Mouse (Mus musculus): ENCODE measurements around the gene Slmap.
"Not testable (repeated sequence)": the region's sequence is repeated elsewhere in the genome, so short reads cannot be mapped to it uniquely, and the experiment has no call there.

The Slmap gene

GRCm38 (mm10) chr14:26534757-26535479 lies at the start of gene Slmap:
Gene Slmap (minus strand): TSS chr14:26534931.
- in situ Hi-C loops (cut with MboI; ENCODE audit: unreplicated experiment in 2 of 2): loop anchor here (5.0 kb wide), 2 partner anchors 42 to 102 kb away; partner anchors contain the start of gene Arf4 (in 1 of the 2)

GRCm38 (mm10) chr14:26583645-26584044 lies 48.9 kb upstream of the Slmap start:
- in situ Hi-C loops (cut with MboI; ENCODE audit: unreplicated experiment in 2 of 2): loop anchor here in 1 of 2 experiments (5.0 kb wide), 1 partner anchor 44 kb away; no protein-coding TSS in a partner anchor

- in situ Hi-C loops (cut with MboI; ENCODE audit: unreplicated experiment in 2 of 2): loop anchor here (5.0 kb wide), 3 partner anchors 42 to 48 kb away; partner anchors contain the start of gene Slmap (in 1 of the 2)
These were observed 44.9 kb upstream of the Slmap start for GRCm38 (mm10) chr14:26579346-26580343.

GRCm38 (mm10) chr14:26578791-26579191 lies 44.1 kb upstream of the Slmap start:
- in situ Hi-C loops (cut with MboI; ENCODE audit: unreplicated experiment in 2 of 2): loop anchor here (5.0 kb wide), 2 partner anchors 41 to 46 kb away; partner anchors contain the start of gene Slmap (in 1 of the 2)

GRCm38 (mm10) chr14:26576255-26576780 lies 41.6 kb upstream of the Slmap start:
- in situ Hi-C loops (cut with MboI; ENCODE audit: unreplicated experiment in 2 of 2): loop anchor here (5.0 kb wide), 2 partner anchors 39 to 44 kb away; partner anchors contain the start of gene Slmap (in 1 of the 2)

GRCm38 (mm10) chr14:26573556-26573955 lies 38.8 kb upstream of the Slmap start, which contains the start of gene Dennd6a:
Gene Dennd6a (plus strand): TSS chr14:26573856.
- in situ Hi-C loops (cut with MboI; ENCODE audit: unreplicated experiment in 2 of 2): not testable (repeated sequence)

GRCm38 (mm10) chr14:26571951-26572675 lies 37.4 kb upstream of the Slmap start:
- in situ Hi-C loops (cut with MboI; ENCODE audit: unreplicated experiment in 2 of 2): no loop called here

- in situ Hi-C loops (cut with MboI; ENCODE audit: unreplicated experiment in 2 of 2): no loop called here
These were observed 35.1 kb upstream of the Slmap start for GRCm38 (mm10) chr14:26569880-26570279.

GRCm38 (mm10) chr14:26562247-26562646 lies 27.5 kb upstream of the Slmap start:
- in situ Hi-C loops (cut with MboI; ENCODE audit: unreplicated experiment in 2 of 2): no loop called here

GRCm38 (mm10) chr14:26558536-26558935 lies 23.8 kb upstream of the Slmap start:
- in situ Hi-C loops (cut with MboI; ENCODE audit: unreplicated experiment in 2 of 2): no loop called here

- in situ Hi-C loops (cut with MboI; ENCODE audit: unreplicated experiment in 2 of 2): no loop called here
These were observed 22.9 kb upstream of the Slmap start for GRCm38 (mm10) chr14:26557581-26557980.

- in situ Hi-C loops (cut with MboI; ENCODE audit: unreplicated experiment in 2 of 2): no loop called here
These were observed 18.1 kb upstream of the Slmap start for GRCm38 (mm10) chr14:26552853-26553252.

GRCm38 (mm10) chr14:26552441-26552840 lies 17.7 kb upstream of the Slmap start:
- in situ Hi-C loops (cut with MboI; ENCODE audit: unreplicated experiment in 2 of 2): no loop called here

GRCm38 (mm10) chr14:26550712-26551111 lies 16.0 kb upstream of the Slmap start:
- in situ Hi-C loops (cut with MboI; ENCODE audit: unreplicated experiment in 2 of 2): no loop called here

GRCm38 (mm10) chr14:26547516-26548488 lies 13.1 kb upstream of the Slmap start:
- in situ Hi-C loops (cut with MboI; ENCODE audit: unreplicated experiment in 2 of 2): no loop called here

- in situ Hi-C loops (cut with MboI; ENCODE audit: unreplicated experiment in 2 of 2): no loop called here
These were observed 7.4 kb upstream of the Slmap start for GRCm38 (mm10) chr14:26542136-26542535.

GRCm38 (mm10) chr14:26540577-26540976 lies 5.8 kb upstream of the Slmap start:
- in situ Hi-C loops (cut with MboI; ENCODE audit: unreplicated experiment in 2 of 2): no loop called here

- in situ Hi-C loops (cut with MboI; ENCODE audit: unreplicated experiment in 2 of 2): loop anchor here in 1 of 2 experiments (5.0 kb wide), 1 partner anchor 38 kb away; no protein-coding TSS in a partner anchor
These were observed 4.5 kb upstream of the Slmap start for GRCm38 (mm10) chr14:26539241-26539640.
